ENCODE assay signal across 15 mouse cellular contexts in genomic region chr14:13505355-13505754, GRCm38 (mm10).
DNase-seq lines count a peak whose midpoint lies in the region; ATAC-seq and TF ChIP-seq lines count a peak whose summit lies in the region.
"Had no signal": no experiment of that assay in that cellular context is flagged by ENCODE, and none has a peak within 500 bp of the region (broad histone marks: within the 10 kb centered on the region; RNA-seq: fewer than 3 reads in every experiment).

No protein-coding gene starts in this region.

- H3K4me1 ChIP-seq in intestine, embryonic 14.5 days (replicated peaks; ENCODE audit: control insufficient read depth, insufficient read depth, low read length) = no peaks in the 10 kb centered on the region
- H3K4me1 ChIP-seq in intestine, postnatal 0 days (replicated peaks; ENCODE audit: control insufficient read depth, insufficient read depth, low read length) = no peaks in the 10 kb centered on the region
- H3K4me1 ChIP-seq in embryonic facial prominence, embryonic 14.5 days (ENCODE audit: control insufficient read depth, insufficient read depth, low read length) = no peaks in the 10 kb centered on the region
- H3K4me1 ChIP-seq: hindbrain, embryonic 15.5 days had no signal

- peak; percentile 58 for DNase-seq in intestine, embryonic 14.5 days (ENCODE audit: low spot score)
- DNase-seq in 416B (ENCODE audit: low read depth) = peak; percentile 0
- peak; percentile 15 for DNase-seq in NIH3T3 (ENCODE audit: low read depth)
- peak; percentile 52 for DNase-seq in embryonic facial prominence, embryonic 14.5 days (ENCODE audit: low spot score)
- DNase-seq in left cerebral cortex, adult 18-20 months (ENCODE audit: low spot score in 2 of 2) = no peak
- no peak for DNase-seq in heart, adult 18-20 months
- no peak for DNase-seq in MN1 (ENCODE audit: low spot score)
- DNase-seq: kidney, adult 9 months; layer of hippocampus, adult 9-11 months; left cerebral cortex, postnatal 4 days; right cerebral cortex, adult 18-20 months; spleen, adult 18-20 months had no signal

- no peaks in the 10 kb centered on the region for H3K36me3 ChIP-seq in intestine, embryonic 14.5 days (ENCODE audit: control insufficient read depth, insufficient read depth, low read length)
- no peaks in the 10 kb centered on the region for H3K36me3 ChIP-seq in intestine, postnatal 0 days (ENCODE audit: control insufficient read depth, insufficient read depth)
- no peaks in the 10 kb centered on the region for H3K36me3 ChIP-seq in embryonic facial prominence, embryonic 14.5 days (ENCODE audit: control insufficient read depth, insufficient read depth, low read length)
- H3K36me3 ChIP-seq: hindbrain, embryonic 15.5 days had no signal

- no peak overlapping the region for H3K4me2 ChIP-seq in intestine, embryonic 14.5 days (ENCODE audit: low read length)
- H3K4me2 ChIP-seq in intestine, postnatal 0 days (replicated peaks; ENCODE audit: low read depth) = no peak overlapping the region
- H3K4me2 ChIP-seq in embryonic facial prominence, embryonic 14.5 days (ENCODE audit: low read depth, low read length) = no peak overlapping the region
- H3K4me2 ChIP-seq: hindbrain, embryonic 15.5 days had no signal

- H3K27ac ChIP-seq in intestine, embryonic 14.5 days (ENCODE audit: low read depth) = no peak overlapping the region
- H3K27ac ChIP-seq in intestine, postnatal 0 days (ENCODE audit: low read depth, low read length) = no peak overlapping the region
- no peak overlapping the region for H3K27ac ChIP-seq in embryonic facial prominence, embryonic 14.5 days (replicated peaks; ENCODE audit: low read depth, low read length)
- H3K27ac ChIP-seq: hindbrain, embryonic 15.5 days; stomach, postnatal 0 days had no signal

- WGBS in intestine, embryonic 14.5 days = 54% methylated on average over 5 of the region's 5 CpGs
- WGBS in intestine, postnatal 0 days = 48% methylated on average over 5 of the region's 5 CpGs
- 55% methylated on average over 5 of the region's 5 CpGs for WGBS in embryonic facial prominence, embryonic 14.5 days

- H3K4me3 ChIP-seq in intestine, embryonic 14.5 days (ENCODE audit: low read depth, low read length) = no peak overlapping the region
- H3K4me3 ChIP-seq in intestine, postnatal 0 days (ENCODE audit: low read depth, low read length) = no peak overlapping the region
- H3K4me3 ChIP-seq in embryonic facial prominence, embryonic 14.5 days (ENCODE audit: low read depth, low read length) = no peak overlapping the region
- H3K4me3 ChIP-seq: hindbrain, embryonic 15.5 days had no signal

- ATAC-seq in intestine, embryonic 14.5 days (replicated peaks; ENCODE audit: low FRiP score, low TSS enrichment, low read depth) = no peak
- no peak for ATAC-seq in intestine, postnatal 0 days
- no peak for ATAC-seq in embryonic facial prominence, embryonic 14.5 days (ENCODE audit: low read depth)

- no peaks in the 10 kb centered on the region for H3K9me3 ChIP-seq in intestine, embryonic 14.5 days (ENCODE audit: control insufficient read depth, low read length)
- no peaks in the 10 kb centered on the region for H3K9me3 ChIP-seq in intestine, postnatal 0 days (ENCODE audit: control insufficient read depth)
- H3K9me3 ChIP-seq in embryonic facial prominence, embryonic 14.5 days (ENCODE audit: control insufficient read depth, low read length) = no peaks in the 10 kb centered on the region
- H3K9me3 ChIP-seq: hindbrain, embryonic 15.5 days had no signal

- no peak for TF ChIP-seq CTCF in intestine, postnatal 0 days (IDR thresholded peaks at IDR 0.05; ENCODE audit: low read depth)

- no peak overlapping the region for H3K9ac ChIP-seq in intestine, embryonic 14.5 days (ENCODE audit: low read length)
- H3K9ac ChIP-seq in intestine, postnatal 0 days (ENCODE audit: low read depth, low read length) = no peak overlapping the region
- no peak overlapping the region for H3K9ac ChIP-seq in embryonic facial prominence, embryonic 14.5 days (ENCODE audit: low read depth, low read length)
- H3K9ac ChIP-seq: hindbrain, embryonic 15.5 days had no signal

- H3K27me3 ChIP-seq in intestine, embryonic 14.5 days (replicated peaks; ENCODE audit: control insufficient read depth, insufficient read depth, low read length) = no peaks in the 10 kb centered on the region
- no peaks in the 10 kb centered on the region for H3K27me3 ChIP-seq in intestine, postnatal 0 days (replicated peaks; ENCODE audit: control insufficient read depth, insufficient read depth, low read length)
- H3K27me3 ChIP-seq in embryonic facial prominence, embryonic 14.5 days (replicated peaks; ENCODE audit: control insufficient read depth, insufficient read depth, low read length) = no peaks in the 10 kb centered on the region
- H3K27me3 ChIP-seq: hindbrain, embryonic 15.5 days had no signal

Comparison
In these comparisons a context has a peak if more than half of its experiments do, and no peak if none do; other contexts are left out.
1. DNase-seq: peak in intestine, embryonic 14.5 days (single experiment), 416B (single experiment), NIH3T3 (single experiment) and embryonic facial prominence, embryonic 14.5 days (single experiment); none in left cerebral cortex, adult 18-20 months (0 of 2), heart, adult 18-20 months (0 of 2) and MN1 (single experiment).